Mouse (Mus musculus): Measurements from ENCODE around the gene Nfasc. TPM values are rescaled to one million over a fixed set of nuclear protein-coding genes. Genes with fewer than 3 reads are reported as not detected.

Nfasc gene
- total RNA-seq, 4 experiments from 2014 or later = 3.9 to 12.0 (median 7.8) TPM

- no peak for DNase-seq
Observed at GRCm38 (mm10) chr1:132641049-132641795, 100.4 kb downstream of the Nfasc start.

DNA sequence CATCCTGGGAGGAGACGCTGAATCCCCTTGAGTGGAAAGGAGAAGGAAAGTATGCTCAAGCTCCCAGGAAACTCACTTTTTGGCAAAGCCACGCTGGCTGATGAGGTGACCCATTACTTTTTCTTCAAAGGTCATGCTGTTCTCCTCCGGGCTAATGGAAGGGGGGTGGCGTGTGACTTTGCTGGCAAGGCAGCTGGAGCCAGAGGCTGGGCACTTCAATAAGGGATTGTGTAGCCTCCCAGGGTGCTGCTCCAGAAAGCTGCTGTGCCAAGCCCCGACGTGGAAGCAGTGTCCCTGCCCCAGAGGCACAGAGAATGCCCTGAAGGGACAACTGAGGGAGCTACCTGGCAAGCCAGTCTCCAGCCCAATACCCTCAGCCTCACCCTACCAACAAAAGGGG is 101.3 kb downstream of the Nfasc start:
- no peak for DNase-seq

DNA sequence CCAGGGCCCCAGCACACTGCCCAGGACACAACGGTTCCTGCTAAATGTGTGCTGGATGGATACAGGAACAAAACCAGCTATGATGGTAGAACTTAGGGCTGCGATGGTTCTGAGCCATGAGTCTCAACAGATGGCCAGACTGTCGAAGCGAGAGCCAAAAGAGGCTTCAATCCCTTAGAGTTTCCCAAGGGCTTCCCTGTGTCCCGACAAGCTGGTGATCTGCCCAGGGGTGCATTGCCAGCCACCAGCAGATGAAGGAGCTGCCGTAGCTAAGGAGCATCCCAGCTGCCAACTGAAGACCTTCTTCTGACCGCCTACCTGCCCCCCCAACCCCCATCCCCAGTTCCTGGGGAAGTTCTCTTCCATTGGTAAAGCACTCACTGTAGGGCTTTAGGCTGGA is 104.3 kb downstream of the Nfasc start:
- no peak for DNase-seq

- no peak for DNase-seq
Observed at GRCm38 (mm10) chr1:132629611-132630370, 111.8 kb downstream of the Nfasc start.

- DNase-seq = no peak
Observed at GRCm38 (mm10) chr1:132628599-132628998, 113.0 kb downstream of the Nfasc start.

GRCm38 (mm10) chr1:132628183-132628582 is 113.4 kb downstream of the Nfasc start:
- DNase-seq = no peak

DNA sequence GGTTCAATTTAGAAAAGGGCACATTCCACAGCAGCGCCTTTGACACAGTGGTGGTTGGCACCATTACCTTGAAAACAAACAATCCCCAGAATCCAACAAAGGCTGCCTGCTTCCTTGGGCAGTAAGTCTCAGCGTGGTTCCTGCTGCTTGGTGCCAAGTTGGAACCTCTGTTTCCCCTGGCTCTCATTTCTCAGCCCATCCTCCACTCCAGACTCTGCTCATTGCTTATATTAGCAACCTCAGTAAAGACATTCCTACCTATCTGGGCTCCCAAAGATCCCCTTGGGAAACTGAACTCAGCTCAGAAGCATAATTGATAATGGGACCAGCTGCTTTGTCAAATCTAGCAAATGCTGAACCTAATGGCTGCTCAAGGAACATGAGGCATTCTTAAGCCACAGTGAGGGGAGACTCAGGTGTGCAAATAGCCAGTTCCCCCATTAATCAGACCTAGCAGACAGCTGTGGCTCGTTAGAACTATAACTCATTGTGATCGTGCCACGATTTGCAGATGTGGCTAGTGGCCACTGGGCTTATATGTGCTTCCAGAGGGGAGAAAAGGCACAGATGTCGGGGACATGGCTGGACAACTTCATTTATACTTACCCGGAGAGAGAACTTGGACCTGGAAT is 115.4 kb downstream of the Nfasc start:
- DNase-seq = no peak

DNA sequence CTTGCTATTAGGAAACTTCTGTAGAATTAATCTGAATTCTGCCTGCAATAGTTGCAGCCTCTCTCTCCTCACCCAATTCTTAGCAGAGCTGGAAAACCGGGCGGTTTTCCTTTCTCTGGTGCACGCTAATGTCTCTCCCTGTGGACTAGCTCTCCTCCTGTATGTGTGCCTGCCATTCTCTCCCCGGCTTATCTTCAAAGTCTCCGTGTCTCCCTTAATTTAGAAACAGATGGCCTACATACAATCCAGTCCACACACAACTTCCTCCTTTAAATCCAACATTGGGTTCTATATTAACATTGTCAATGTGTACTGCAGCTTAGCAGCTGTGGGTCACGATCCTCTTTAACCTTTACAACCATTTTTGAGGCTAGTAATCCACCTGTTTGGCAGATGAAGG is 116.6 kb downstream of the Nfasc start:
- no peak for DNase-seq

- no peak for DNase-seq
Observed at GRCm38 (mm10) chr1:132624466-132624865, 117.1 kb downstream of the Nfasc start.

DNA sequence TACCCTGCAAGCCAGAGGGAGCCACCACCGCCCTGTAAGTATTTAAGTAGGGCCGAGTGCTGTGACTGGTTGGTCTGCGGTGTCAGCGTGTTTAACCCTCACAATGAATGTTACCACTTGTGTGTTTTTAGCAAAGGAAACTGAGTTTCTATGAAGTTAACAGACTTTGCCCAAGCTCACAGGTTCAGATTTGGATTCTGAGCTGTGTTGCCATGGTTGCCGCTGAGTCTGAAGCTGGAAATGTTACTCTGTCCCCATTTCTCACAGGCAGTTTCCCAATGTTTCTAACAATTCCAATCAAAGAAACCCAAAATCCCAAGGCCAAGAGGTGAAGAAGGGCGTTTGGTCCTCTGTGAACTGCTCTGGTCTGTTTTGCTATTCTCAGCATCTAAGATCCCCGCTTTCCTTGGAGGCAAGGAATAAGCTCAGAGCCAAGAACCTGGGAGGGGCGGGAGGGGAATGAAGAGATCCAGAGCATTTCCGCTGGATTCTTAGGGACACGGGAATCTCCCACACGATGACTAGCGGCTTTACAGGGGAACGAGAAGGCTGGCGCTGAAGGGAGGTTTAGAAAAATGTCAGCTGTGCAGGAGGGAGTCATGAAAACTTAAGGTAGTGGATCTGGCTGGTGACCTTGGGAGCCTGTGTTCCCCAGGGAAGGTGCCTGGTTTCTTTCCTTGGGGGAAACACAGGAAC is 117.8 kb downstream of the Nfasc start:
- DNase-seq = no peak

GRCm38 (mm10) chr1:132612066-132612465 is 129.5 kb downstream of the Nfasc start:
- DNase-seq = peak; percentile 57

- no peak for DNase-seq
Observed at GRCm38 (mm10) chr1:132609048-132609634, 132.5 kb downstream of the Nfasc start.

- DNase-seq = no peak
Observed at GRCm38 (mm10) chr1:132602161-132602560, 139.4 kb downstream of the Nfasc start.

DNA sequence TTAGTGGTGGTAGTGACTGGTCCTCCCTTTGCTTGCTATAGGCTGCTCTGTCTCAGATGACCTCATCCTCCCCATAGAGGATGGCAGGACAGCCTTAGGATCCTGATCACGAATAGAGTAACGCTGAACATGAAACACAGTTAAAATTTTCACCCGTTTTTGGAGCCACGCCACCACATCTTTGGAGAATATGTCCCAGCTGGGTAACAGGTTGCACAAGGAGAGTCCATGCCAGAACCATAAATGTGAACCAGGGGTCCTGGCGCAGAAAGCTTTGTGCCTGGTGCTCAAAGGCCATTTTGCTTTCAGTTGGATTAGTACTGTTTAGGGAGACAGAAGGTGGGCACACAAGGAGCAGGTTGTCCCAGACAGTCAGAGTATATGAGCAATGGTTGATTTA is 143.6 kb downstream of the Nfasc start:
- no peak for DNase-seq

DNA sequence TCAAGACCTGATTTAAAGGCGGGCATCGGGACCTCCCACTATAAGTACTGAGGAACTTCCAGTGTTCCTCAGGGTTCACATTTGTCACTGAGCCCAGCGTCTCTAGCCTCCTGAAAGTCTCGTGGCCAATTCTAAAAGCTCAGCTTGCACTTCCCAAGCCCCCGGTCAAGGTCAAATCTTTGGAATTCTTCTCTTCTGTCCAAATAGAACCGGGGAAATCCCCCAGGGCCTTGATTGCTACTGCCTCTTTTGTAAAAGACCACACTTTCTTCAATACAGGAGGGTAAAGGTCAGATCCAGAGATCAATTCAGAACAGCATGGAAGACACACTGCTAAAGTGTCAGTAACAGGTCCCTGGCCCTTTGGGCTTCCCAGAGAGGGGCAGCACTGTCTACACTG is 145.9 kb downstream of the Nfasc start:
- no peak for DNase-seq

DNA sequence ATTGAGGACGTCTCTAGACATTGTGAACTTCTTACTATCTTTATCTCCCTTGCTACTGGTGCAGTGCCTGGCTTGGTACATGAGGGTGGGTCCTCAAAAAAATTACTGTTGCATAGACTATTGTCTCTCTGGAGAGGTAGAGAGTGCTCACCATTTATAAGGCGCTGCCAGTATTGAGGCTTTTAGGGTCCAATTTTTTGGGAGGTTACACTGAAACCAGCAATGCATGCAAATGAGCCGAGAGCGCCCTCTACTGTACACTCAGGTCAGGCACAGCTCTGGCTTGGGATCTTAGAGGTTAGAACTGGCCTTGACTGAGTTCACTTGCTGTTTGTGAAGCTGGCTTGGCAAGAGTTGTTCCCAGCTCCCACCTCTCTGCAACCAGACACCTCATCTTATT is 147.0 kb downstream of the Nfasc start:
- DNase-seq = peak; percentile 50

GRCm38 (mm10) chr1:132592145-132592544 is 149.5 kb downstream of the Nfasc start:
- DNase-seq = no peak

GRCm38 (mm10) chr1:132591399-132591930 is 150.1 kb downstream of the Nfasc start:
- DNase-seq = no peak

- no peak for DNase-seq
Observed at GRCm38 (mm10) chr1:132586679-132587201, 154.9 kb downstream of the Nfasc start.

DNA sequence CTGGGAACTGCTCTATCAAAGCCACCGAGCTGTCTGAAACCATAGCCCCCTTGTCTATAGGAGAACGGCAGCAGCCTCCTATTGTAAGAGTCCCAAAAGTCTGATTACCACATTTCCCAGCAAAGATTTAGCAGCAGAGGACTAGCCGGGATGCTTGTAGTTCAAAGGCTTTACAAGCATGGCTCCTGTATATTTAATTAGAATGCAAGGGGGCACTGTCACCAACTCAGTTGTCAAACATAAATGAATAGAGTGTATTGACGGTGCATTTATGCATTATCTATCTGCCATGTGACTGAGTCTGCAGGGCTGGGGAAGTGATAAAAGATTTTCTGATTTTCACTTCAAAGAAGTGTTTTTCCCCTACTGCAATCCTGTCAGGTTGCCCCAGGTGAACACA is 156.2 kb downstream of the Nfasc start:
- DNase-seq = no peak

DNA sequence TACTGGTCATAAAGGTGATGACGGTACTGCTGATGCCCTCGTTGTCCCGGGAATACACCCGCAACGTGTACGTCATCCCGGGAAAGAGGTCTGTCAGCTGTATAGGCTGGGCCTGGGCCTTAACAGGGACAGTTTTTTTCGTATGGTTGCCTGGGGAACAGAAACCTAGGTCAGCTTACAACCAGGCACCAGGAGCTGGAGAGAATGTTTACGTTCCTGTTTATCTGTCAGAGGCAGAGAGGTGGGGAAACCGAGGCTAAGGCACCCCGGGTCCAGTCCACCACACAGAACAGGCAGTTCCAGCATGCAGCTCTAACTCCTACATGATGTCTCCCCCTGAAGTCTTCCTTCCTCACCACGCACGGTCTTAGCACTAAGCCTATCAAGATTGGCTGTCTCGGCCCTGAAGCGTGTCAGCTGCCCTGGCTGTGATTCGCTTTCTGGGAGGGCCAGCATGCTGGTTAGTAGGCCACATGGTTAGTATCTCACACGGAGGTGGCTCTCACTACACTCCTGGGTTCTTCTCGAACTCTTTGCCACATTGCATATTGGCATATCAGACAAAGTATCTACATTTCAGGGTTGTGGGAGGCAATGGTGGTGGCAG is 158.5 kb downstream of the Nfasc start:
- DNase-seq = no peak

Data from adrenal gland, adult 8-10 months (tissue).